Mouse (Mus musculus) brain, embryonic 18.5 days (tissue): ENCODE data around the gene C77080.
A peak's percentile ranks its signal among the peaks of the same experiment; 100 is the strongest.
"Not testable (repeated sequence)": the region's sequence is repeated elsewhere in the genome, so short reads cannot be mapped to it uniquely, and the experiment has no call there.

Experiments
- DNase-seq: peaks from one replicate; pipeline ENCODE4 v3.0.0-alpha.2; 2012; ENCODE audit warnings: low read depth, low spot score

The C77080 gene

DNA sequence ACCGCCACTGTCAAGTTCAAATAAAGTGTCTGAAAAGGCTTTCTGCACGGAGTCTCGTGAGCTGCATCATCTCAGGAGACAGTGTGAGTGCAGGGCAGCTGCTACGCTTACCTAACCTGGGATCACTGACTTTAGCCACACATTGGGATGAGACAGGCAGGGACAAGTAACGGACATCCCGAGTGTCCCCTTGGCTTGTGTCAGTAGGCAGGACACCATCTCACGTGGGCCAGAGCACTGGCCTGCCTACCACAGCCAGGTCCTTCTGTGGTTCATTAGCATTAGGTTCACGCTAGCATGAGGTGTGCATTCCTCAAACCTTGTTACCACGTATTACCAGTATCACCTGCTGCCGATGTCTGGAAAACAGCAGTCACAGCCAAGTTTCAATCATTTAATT is 42.0 kb downstream of the C77080 start:
- DNase-seq = no peak

DNA sequence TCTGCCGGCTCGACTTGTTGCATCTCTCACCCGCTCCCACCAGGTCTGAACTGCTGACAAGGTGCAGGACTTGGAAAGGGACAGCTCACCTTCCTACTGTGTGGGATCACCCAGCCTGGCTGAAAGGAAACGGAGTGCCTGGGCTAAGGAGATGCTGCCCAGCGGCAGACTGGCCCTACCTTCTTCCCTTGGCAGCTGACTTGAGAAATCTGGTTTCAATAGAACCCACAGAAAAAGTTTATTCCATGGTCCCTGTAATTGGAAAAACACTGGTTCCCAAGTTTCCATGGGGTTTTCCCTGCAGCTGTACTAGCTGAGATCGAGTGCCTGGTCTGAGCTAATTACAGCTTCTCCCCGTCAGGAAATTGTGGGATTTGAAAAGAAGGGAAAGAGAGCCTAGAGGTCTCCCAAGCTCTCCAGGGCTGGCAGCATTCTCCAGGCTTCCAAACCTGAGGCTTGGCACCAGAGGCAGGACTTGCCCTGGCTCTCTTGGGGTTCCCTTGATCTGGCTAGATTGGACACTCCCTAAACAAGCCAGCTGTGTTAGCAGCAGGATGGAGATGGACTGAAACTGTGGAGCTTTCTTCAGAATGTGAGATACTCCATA is 42.5 kb downstream of the C77080 start:
- no peak for DNase-seq

DNA sequence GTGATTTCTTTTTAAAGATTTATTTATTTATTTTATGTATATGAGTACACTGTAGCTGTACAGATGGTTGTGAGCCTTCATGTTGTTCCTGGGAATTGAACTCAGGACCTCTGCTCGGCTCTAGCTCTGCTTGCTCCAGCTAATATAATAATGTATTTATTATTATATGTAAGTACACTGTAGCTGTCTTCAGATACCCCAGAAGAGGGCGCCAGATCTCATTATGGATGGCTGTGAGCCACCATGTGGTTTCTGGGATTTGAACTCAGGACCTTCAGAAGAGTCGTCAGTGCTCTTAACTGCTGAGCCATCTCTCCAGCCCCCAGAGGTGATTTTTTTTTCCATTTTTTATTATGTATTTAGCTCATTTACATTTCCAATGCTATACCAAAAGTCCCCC is 48.7 kb downstream of the C77080 start:
- DNase-seq = not testable (repeated sequence)

DNA sequence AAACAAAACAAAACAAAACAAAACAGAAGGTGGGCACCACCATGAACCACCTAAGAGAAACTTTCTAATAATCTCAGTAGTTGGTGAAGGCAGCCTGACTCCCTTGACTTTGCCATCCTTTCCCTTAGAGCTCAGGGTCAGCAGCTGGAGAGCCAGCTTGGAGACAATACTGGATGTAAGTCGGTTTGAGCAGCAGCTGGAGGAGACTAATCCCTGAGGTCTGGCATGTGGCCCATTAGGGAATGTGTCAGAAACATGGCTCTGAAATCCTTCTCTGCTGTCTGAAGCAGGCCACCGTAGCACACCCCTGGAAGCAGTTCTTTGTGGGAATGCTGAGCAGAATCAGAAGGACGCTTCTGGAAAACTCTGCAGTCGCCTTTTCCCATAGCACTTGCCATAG is 49.7 kb downstream of the C77080 start:
- DNase-seq = no peak

DNA sequence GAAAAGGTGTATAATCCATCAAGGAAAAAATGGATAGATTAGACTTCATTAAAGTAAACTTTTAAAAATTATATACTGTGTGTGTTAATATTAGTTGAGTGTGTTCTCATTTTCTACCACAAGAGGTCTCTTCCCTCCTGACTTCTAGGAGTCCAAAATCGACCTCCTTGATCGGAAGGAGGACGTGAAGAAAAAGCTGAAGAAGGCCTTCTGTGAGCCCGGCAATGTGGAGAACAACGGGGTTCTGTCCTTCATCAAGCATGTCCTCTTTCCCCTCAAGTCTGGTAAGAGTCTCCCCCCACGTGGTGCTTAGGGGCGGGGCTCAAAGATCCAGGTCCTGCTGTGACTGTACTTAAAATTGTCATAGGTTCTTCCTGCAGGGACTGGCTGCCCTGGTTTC is 51.7 kb downstream of the C77080 start:
- no peak for DNase-seq

DNA sequence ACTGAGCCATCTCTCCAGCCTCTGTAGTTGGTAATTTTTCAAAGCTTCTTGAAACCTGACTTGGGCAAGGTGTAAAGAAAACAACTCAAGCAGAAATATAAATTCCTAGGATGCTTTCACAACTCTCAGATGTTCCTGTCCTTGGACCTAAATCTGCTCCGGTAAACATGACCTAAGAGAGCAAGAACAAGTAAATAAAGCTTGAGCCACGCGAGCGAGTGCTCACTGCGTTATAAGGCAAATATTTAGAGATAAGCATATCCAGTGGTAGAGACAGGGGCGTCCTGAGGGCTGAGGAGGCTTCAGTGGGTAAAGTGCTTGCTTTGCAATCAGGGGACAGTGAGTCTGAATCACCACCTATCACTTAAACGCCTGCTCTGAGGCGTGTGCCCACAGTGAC is 54.4 kb downstream of the C77080 start:
- no peak for DNase-seq

DNA sequence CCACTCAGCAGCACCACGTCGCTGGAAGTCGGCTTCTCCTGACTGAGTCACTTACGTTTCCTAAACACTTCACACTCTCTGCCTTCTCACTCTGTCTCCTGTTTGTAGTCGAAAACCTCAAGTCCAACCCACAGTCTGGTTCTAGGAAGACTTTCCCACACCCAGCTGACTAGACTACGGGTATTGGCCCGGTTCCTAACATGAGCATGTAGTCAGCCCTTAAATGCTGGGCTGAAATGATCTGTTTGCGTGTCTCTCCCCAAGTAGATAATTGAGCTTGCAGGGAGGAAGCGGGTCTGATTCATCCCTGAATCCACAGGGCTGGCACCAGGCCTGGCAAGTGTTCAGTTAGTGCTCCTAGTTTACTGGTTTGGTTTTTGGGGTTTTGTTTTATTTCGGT is 56.5 kb downstream of the C77080 start:
- DNase-seq = no peak

DNA sequence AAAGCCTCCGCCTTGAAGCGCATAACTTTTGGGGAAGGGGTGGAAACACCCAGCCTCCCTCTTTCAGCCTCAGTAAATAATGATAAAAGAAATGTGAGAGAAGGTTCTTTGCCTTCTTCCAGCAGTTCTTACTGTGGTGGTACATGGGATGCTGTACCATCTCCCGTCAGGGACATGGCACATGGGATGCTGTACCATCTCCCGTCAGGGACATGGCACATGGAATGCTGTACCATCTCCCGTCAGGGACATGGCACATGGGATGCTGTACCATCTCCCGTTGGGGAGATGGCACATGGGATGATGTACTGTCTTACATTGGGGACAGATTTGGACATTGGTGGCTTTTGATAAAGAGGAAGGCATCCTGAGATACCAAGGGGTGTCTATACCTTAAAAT is 63.7 kb downstream of the C77080 start:
- no peak for DNase-seq

DNA sequence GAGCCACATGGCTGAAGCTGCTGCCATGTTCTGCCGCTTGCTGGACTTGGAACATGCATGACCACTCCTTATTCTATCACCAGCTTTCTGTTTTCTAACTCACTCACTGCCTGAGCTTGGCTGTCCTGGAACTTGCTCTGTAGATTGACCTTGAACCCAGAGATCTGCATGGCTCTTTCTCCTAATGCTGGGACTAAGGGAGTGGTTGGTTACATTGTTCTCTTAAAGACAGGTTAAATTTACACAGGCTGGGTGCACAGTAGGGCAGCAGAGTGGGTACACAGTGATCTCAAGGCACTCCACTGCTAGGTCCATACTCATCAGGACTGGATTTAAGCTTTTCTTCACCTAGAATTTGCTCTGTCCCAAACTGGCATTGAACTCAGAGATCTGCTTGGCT is 66.9 kb downstream of the C77080 start:
- DNase-seq = no peak

DNA sequence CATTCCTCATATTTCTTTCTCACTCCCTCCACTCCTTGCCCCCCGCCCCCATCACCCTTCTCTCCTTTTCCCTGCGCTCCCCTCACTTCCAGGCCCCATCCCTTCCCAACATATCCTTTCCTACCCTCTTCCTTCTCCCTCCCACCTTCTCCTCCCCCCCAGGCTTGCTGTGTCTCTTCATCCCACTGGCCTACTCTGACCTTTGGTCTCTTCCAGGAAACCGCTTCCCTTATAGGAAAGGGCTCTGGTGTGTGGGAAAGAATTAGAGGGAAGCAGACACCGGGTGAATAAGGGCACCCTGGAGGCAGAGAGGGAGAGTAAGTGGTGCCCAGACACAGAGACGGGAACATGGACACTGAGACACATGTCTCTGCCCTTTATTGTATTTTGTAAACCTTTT is 69.5 kb downstream of the C77080 start:
- DNase-seq = no peak

DNA sequence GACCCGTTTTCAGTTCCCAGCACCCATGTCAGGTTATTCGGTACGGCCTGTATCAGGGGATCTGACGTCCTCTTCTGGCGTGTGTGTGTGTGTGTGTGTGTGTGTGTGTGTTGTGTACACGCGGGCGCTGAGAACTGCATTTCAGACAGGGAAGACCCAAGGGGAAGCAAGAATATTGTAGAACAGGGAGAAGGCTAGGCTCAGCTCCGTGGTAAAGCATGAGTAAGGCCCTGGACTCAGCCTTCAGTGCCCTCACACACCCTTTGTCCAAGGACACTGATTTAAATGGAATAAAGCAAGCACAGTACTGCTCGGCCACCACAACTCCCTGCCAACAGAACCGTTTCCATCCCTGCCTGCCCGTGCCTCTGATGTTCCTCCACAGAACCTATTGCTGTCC is 70.7 kb downstream of the C77080 start:
- DNase-seq = no peak

DNA sequence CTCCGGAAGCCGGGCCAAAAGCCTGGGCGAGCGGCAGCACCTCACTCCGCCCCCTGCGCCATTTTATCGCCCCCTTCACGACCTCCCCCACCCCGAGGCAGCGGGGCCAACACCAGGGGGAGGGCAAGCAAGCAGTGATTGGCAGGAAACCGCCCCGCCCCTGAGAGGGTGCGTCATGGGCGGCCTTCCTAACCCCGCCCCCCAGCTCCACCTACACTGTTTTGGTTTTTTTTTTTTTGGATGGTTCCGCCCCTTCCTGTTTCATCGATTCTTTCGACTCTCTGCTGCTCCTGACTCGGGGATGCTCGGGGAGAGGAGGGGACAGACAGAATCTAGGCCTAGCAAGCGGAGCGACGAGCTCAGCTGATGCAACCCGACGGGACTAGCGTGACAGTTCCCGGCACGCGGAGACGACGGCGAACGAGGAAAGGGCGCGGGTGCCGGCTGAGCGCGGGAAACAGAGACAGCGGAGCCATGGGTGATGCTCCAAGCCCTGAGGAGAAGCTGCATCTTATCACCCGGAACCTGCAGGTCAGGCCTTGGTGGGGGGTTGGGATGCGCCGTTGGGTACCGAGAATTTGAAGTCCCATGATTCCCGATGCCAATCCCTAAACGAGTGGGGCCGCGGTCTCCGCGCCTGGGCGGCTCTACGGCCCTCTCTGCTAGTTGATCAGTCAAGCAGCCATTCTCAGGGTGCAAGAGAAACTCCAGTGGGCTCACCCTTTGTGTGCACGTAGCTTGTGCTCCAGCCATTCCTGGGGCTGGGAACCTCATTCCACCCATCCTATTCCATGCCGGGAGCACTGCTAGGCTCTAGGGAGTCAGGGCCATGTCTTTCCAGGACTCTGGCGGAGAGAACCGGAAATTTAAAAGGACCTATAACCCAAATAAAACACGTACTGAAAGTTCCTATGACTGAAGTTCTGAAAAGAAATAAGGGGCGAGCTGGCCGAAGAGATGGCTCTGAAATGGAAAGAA is 71.4 kb downstream of the C77080 start, which contains the start of the genes S100pbp and Yars:
S100pbp (minus strand) TSS at position 186 of the 978 bp plus-strand sequence.
Yars (plus strand) TSS at position 219 of the 978 bp plus-strand sequence.
- DNase-seq = peak; percentile 98

DNA sequence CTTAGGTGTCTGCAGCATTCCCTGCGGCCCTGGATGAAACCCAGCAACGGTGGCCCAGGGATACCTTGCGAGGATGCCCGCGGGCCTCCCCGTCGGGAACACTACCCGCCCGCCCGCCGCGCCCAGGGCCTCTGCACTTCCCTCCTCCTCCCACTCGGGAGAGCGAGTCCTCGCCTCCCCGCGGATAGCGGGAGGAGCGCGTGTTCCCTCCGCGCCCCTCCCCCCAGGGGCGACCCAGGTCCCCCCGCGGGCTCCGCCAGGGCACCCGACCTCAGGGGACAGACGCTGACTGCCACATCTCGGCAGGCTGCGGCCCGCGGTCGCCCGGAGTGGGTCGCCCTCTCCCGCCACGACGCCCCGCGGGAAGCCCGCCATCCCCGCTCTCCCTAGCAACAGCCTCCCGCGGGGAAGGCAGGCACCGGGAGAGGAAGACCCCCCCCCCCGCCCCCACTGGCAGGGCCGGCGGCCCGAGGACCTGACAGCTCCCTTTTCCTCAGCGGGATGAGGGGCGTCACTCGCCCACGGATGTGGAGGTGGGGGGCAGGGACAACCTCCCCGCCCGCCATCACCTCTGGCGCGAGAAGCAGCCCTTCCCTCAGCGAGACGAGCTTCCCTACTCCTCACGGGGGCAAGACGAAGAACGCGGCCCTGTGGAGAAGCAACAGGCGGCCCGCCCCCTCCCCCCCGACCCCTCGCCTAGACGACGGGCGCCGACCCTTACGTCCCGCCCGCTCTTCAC is 72.2 kb downstream of the C77080 start:
- no peak for DNase-seq

DNA sequence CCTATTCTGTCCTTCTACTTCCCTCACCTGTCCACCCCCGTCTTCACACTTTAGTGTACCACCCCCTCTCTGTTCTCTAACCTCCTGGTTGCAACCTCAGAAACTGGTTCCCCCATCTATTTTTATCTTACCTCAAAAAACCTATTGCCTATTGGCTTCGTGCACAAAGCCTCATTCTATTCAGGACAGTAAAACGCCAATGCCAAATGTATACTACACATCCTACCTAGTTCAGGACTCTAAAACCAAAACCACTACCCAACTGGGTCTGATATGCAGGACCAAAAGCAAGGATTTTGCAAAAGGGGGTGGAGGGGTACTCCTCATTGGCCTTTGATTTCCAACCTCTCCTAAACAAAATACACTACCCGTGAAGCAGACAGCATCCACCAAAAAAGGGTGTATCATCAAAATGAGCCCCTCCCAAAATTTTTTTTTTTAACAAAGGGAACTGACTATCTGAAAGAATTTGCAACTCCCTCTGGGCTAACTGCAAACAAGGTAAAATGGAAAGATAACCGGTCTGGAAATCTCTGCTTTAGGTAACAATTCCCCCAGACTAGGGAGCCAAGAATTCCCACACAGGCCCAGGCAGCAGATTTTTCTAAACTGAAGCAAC is 73.1 kb downstream of the C77080 start:
- DNase-seq = no peak

DNA sequence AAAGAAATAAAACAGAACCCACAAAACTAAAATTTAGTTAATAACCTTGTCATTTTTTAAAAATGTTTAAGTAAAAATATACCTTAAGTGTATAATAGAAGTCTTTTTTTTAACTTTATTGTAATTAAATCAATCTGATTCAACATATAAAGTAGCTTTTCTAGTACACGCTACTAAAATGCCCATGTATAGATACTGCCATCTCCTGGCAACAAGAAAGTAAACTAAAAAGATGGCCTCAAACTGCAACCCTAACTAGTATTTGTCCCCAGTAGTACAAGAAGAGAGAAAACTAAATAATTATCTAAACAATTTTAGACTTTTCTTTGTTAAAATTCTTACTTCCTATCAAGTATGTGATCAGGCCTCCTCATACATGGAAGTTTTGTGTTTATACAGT is 81.6 kb downstream of the C77080 start:
- DNase-seq = no peak

DNA sequence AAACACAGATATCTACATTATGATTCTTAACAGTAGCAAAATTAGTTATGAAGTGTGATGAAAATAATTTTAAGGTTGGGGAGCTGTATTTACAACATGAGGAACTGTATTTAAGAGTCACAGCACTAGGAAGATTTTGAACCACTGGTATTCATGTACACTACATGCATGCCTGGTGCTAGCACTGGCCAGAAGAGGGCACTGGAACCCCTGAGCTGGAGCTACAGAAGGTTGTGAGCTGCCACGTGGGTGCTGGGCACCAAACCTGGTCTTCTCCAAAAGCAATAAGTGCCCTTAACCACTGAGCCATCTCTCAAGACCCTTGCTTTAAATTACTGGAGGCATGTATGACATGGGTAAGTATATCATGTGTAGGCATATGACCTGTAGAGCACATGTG is 88.7 kb downstream of the C77080 start:
- DNase-seq = no peak
